Mouse (Mus musculus) olfactory bulb, adult 2 months (tissue): ENCODE measurements around the gene Mael.

ENCODE experiments used
- CTCF ChIP-seq: fragments of 200-500 bp; IDR thresholded peaks from 2 replicates; pipeline ENCODE4 v1.5.1; 2012; ENCODE audit warnings: low read depth, mild to moderate bottlenecking, low read length, moderate library complexity; ENCODE audit not compliant: insufficient read depth
- POLR2A ChIP-seq: fragments of 200-500 bp; IDR thresholded peaks from 2 replicates; pipeline ENCODE4 v1.6.1; 2012; ENCODE audit warnings: mild to moderate bottlenecking, low read depth, low read length, moderate library complexity; ENCODE audit not compliant: insufficient read depth

GRCm38 (mm10) chr1:166280566-166280965 lies 42.0 kb upstream of the Mael start:
- TF ChIP-seq CTCF (no peak), POLR2A (no peak)
